Mouse (Mus musculus): ENCODE measurements around the gene Nprl3. TPM values are rescaled to one million over a fixed set of nuclear protein-coding genes. Genes with fewer than 3 reads are reported as not detected.

Nprl3 gene
- polyA plus RNA-seq, 1 experiment from 2014 or later, result 51.4 TPM

GRCm38 (mm10) chr11:32241391-32241790, 26.1 kb downstream of the Nprl3 start:
- H3K4me2 ChIP-seq (replicated peaks), result no peak overlapping the region
- no peak overlapping the region for H3K9ac ChIP-seq (replicated peaks)
- no peak overlapping the region for H3K27ac ChIP-seq (replicated peaks)
- H3K9me3 ChIP-seq, result no peaks in the 10 kb centered on the region
- no peak for ATAC-seq (replicated peaks)
- peaks cover 22% of the 10 kb centered on the region for H3K4me1 ChIP-seq
- H3K4me3 ChIP-seq, result no peak overlapping the region
- H3K36me3 ChIP-seq, result peaks cover 30% of the 10 kb centered on the region
- H3K27me3 ChIP-seq, result no peaks in the 10 kb centered on the region

- Histone ChIP-seq H3K27ac (replicated peaks) (0 out of 2 replicates have a peak overlapping the region, but pooled peaks have one; percentile 23), H3K9me3 (no peaks in the 10 kb centered on the region), H3K4me2 (replicated peaks) (no peak overlapping the region), H3K4me3 (no peak overlapping the region), H3K27me3 (no peaks in the 10 kb centered on the region), H3K36me3 (peaks cover 24% of the 10 kb centered on the region), H3K4me1 (peaks cover 53% of the 10 kb centered on the region), H3K9ac (replicated peaks) (no peak overlapping the region)
- ATAC-seq (replicated peaks), result peak; percentile 35; the same call in 1 of the 2 replicates
- WGBS, result 69% methylated on average over 5 of the region's 5 CpGs
Measured at GRCm38 (mm10) chr11:32238093-32238860, 29.2 kb downstream of the Nprl3 start.

DNA sequence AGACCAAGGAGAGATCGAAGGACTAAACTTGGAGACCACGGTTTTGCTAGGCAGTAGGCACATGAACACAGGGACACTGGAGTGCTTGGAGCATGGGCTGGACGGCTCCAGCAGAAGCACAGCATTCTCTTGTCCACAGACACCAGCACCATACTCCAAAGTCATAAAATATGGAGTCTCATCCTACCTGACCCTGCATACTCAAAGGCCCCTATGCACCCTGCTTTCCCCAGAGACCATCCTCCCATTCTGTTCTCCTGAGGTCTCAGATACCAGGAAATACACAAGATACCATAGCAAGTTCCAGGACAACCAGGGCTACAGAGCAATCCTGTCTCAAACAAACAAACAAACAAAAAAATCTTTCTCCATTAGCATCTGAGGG, 30.1 kb downstream of the Nprl3 start:
- H3K9ac ChIP-seq (replicated peaks), result no peak overlapping the region
- H3K4me2 ChIP-seq (replicated peaks), result no peak overlapping the region
- H3K4me1 ChIP-seq, result peaks cover 53% of the 10 kb centered on the region
- H3K36me3 ChIP-seq, result peaks cover 26% of the 10 kb centered on the region
- 90% methylated on average over 3 of the region's 3 CpGs for WGBS
- H3K27ac ChIP-seq (replicated peaks), result no peak overlapping the region
- no peaks in the 10 kb centered on the region for H3K27me3 ChIP-seq
- no peak for ATAC-seq (replicated peaks)
- H3K9me3 ChIP-seq, result no peaks in the 10 kb centered on the region
- H3K4me3 ChIP-seq, result no peak overlapping the region

DNA sequence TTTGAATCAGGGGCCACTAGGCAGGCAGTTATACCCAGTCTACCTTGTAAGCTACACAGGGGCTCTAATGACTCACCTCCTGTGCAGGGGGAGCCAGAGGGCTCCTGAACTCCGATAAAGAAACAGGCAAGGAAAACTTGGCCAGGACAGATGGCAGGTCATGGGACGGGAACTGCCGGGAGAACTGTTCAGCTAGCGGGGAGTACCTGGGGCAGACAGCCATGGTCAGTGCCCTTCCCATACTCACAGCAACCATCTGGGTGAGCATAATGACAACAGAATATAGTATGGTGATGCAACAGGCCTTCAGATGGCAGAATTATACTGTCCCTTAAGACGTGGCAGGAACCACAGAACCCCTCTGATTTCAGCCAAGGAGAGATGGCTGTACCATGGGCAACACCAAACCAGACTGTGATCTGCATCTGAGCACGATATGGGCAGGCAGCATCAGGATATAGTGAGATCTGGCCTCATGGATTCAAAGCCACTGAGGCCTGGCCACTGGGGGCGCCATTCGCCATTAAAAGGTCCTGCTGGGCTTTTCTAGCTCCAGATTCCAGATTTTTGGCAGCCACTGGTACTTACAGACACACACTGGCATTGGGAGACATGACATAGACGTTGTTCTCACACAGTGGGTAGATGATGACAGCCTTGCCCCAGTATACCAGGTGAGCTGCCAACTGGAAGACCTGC, 30.6 kb downstream of the Nprl3 start:
- Histone ChIP-seq H3K36me3 (peaks cover 32% of the 10 kb centered on the region), H3K27me3 (no peaks in the 10 kb centered on the region), H3K9me3 (no peaks in the 10 kb centered on the region), H3K27ac (replicated peaks) (peak overlapping the region; percentile 85), H3K4me2 (replicated peaks) (no peak overlapping the region), H3K4me3 (no peak overlapping the region), H3K9ac (replicated peaks) (no peak overlapping the region), H3K4me1 (peaks cover 53% of the 10 kb centered on the region)
- ATAC-seq (replicated peaks), result no peak
- 45% methylated on average over 9 of the region's 9 CpGs for WGBS

- Histone ChIP-seq H3K4me3 (no peak overlapping the region), H3K4me2 (replicated peaks) (no peak overlapping the region), H3K9me3 (no peaks in the 10 kb centered on the region), H3K4me1 (peaks cover 53% of the 10 kb centered on the region), H3K9ac (replicated peaks) (no peak overlapping the region), H3K27ac (replicated peaks) (peak overlapping the region; percentile 85), H3K27me3 (no peaks in the 10 kb centered on the region), H3K36me3 (peaks cover 32% of the 10 kb centered on the region)
- ATAC-seq (replicated peaks), result peak; percentile 41
- 23% methylated on average over 2 of the region's 2 CpGs for WGBS
Measured at GRCm38 (mm10) chr11:32236132-32236531, 31.4 kb downstream of the Nprl3 start.

DNA sequence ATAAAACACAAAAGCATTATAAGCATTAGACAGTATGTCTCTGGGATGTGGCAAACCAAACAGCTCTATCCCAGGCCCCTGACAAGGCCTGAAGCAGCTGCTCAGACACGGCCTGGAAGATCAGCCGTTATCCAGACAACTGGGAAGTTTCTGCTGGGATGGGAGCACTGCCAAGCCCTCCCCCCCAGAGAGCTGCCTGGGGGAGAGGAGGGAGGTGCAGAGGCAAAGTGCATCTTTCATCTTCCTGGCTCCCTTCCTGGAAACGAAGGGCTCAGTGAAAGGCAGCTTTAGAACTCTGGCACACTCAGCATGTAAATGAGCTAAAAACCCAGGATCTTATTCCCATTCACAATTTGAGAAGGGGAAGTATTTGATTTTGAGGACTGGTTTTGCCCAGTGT, 31.9 kb downstream of the Nprl3 start:
- 13% methylated on average over 3 of the region's 3 CpGs for WGBS
- H3K4me1 ChIP-seq, result peaks cover 53% of the 10 kb centered on the region
- no peaks in the 10 kb centered on the region for H3K27me3 ChIP-seq
- no peaks in the 10 kb centered on the region for H3K9me3 ChIP-seq
- H3K9ac ChIP-seq (replicated peaks), result 0 out of 2 replicates have a peak overlapping the region, but pooled peaks have one; percentile 1
- H3K4me2 ChIP-seq (replicated peaks), result no peak overlapping the region
- H3K36me3 ChIP-seq, result peaks cover 31% of the 10 kb centered on the region
- H3K27ac ChIP-seq (replicated peaks), result peak overlapping the region; percentile 85
- H3K4me3 ChIP-seq, result no peak overlapping the region
- ATAC-seq (replicated peaks), result peak; percentile 73

- no peak overlapping the region for H3K4me3 ChIP-seq
- peaks cover 53% of the 10 kb centered on the region for H3K4me1 ChIP-seq
- H3K36me3 ChIP-seq, result peaks cover 27% of the 10 kb centered on the region
- H3K27me3 ChIP-seq, result no peaks in the 10 kb centered on the region
- peak overlapping the region; percentile 85 for H3K27ac ChIP-seq (replicated peaks)
- no peak overlapping the region for H3K4me2 ChIP-seq (replicated peaks)
- no peak overlapping the region for H3K9ac ChIP-seq (replicated peaks)
- 0 out of 2 replicates have a peak, but pooled peaks have one; percentile 9 for ATAC-seq (replicated peaks)
- H3K9me3 ChIP-seq, result no peaks in the 10 kb centered on the region
- WGBS, result 84% methylated on average over 6 of the region's 6 CpGs
Measured at GRCm38 (mm10) chr11:32234816-32235485, 32.6 kb downstream of the Nprl3 start.

DNA sequence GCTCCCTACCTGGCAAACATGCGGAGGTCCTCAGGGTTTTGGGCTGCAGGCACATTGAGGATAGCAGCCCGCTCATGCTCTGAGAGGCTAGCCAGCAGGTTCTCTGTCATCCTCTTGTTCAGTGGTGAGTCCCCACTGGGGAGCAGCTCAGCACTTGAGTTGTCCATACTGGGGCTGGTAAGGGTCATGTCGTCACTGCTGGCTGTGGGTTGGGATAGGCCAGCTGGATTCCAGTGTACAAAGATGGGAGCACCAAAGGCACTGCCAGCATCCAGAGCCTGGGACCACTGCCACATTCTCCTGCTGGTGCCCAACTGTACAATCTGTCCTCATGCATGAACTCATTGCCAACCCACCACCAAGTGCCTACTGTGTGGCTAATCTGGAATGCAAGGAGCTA, 33.6 kb downstream of the Nprl3 start:
- H3K9me3 ChIP-seq, result no peaks in the 10 kb centered on the region
- 77% methylated on average over 3 of the region's 3 CpGs for WGBS
- H3K4me1 ChIP-seq, result peaks cover 53% of the 10 kb centered on the region
- H3K27ac ChIP-seq (replicated peaks), result peak overlapping the region; percentile 85; the same call in 1 of the 2 replicates
- no peak for ATAC-seq (replicated peaks)
- H3K27me3 ChIP-seq, result no peaks in the 10 kb centered on the region
- H3K4me3 ChIP-seq, result no peak overlapping the region
- H3K36me3 ChIP-seq, result peaks cover 24% of the 10 kb centered on the region
- no peak overlapping the region for H3K4me2 ChIP-seq (replicated peaks)
- no peak overlapping the region for H3K9ac ChIP-seq (replicated peaks)

- WGBS, result 81% methylated on average over 10 of the region's 10 CpGs
- ATAC-seq (replicated peaks), result no peak
- H3K4me3 ChIP-seq, result no peak overlapping the region
- no peak overlapping the region for H3K9ac ChIP-seq (replicated peaks)
- H3K9me3 ChIP-seq, result no peaks in the 10 kb centered on the region
- H3K36me3 ChIP-seq, result peaks cover 24% of the 10 kb centered on the region
- no peak overlapping the region for H3K27ac ChIP-seq (replicated peaks)
- no peak overlapping the region for H3K4me2 ChIP-seq (replicated peaks)
- peaks cover 47% of the 10 kb centered on the region for H3K4me1 ChIP-seq
- H3K27me3 ChIP-seq, result no peaks in the 10 kb centered on the region
Measured at GRCm38 (mm10) chr11:32232848-32233247, 34.7 kb downstream of the Nprl3 start.

GRCm38 (mm10) chr11:32231125-32231524, 36.4 kb downstream of the Nprl3 start:
- WGBS, result 93% methylated on average over 2 of the region's 2 CpGs
- H3K27ac ChIP-seq (replicated peaks), result no peak overlapping the region
- no peaks in the 10 kb centered on the region for H3K9me3 ChIP-seq
- H3K4me3 ChIP-seq, result no peak overlapping the region
- no peak overlapping the region for H3K9ac ChIP-seq (replicated peaks)
- H3K36me3 ChIP-seq, result peaks cover 24% of the 10 kb centered on the region
- H3K27me3 ChIP-seq, result no peaks in the 10 kb centered on the region
- ATAC-seq (replicated peaks), result no peak
- no peak overlapping the region for H3K4me2 ChIP-seq (replicated peaks)
- H3K4me1 ChIP-seq, result peaks cover 45% of the 10 kb centered on the region

GRCm38 (mm10) chr11:32230220-32230619, 37.3 kb downstream of the Nprl3 start:
- no peaks in the 10 kb centered on the region for H3K9me3 ChIP-seq
- ATAC-seq (replicated peaks), result no peak
- H3K9ac ChIP-seq (replicated peaks), result no peak overlapping the region
- WGBS, result 74% methylated on average over 4 of the region's 4 CpGs
- no peak overlapping the region for H3K4me2 ChIP-seq (replicated peaks)
- no peak overlapping the region for H3K4me3 ChIP-seq
- no peak overlapping the region for H3K27ac ChIP-seq (replicated peaks)
- H3K36me3 ChIP-seq, result peaks cover 24% of the 10 kb centered on the region
- H3K27me3 ChIP-seq, result no peaks in the 10 kb centered on the region
- peaks cover 45% of the 10 kb centered on the region for H3K4me1 ChIP-seq

- Histone ChIP-seq H3K36me3 (peaks cover 15% of the 10 kb centered on the region), H3K9me3 (no peaks in the 10 kb centered on the region), H3K4me3 (no peak overlapping the region), H3K4me1 (peaks cover 37% of the 10 kb centered on the region), H3K27me3 (peaks cover 5% of the 10 kb centered on the region; the same call in 1 of the 2 replicates), H3K9ac (replicated peaks) (no peak overlapping the region), H3K27ac (replicated peaks) (no peak overlapping the region), H3K4me2 (replicated peaks) (no peak overlapping the region)
- WGBS, result 87% methylated on average over 3 of the region's 3 CpGs
- ATAC-seq (replicated peaks), result no peak
Measured at GRCm38 (mm10) chr11:32228292-32228845, 39.1 kb downstream of the Nprl3 start.
